Mouse (Mus musculus) lung, postnatal 25 days (tissue): ENCODE measurements at regions not wholly inside any gene's neighbourhood (a gene's known extent, or its start where the extent isn't known, plus 50 kb on each side); places are given as distances from the start of the nearest gene placed in this dataset.

Source experiments
- DNase-seq: peaks from one replicate; pipeline ENCODE4 v3.0.0; 2022; ENCODE audit warnings: low spot score

- no peak for DNase-seq
Observed at GRCm38 (mm10) chr1:177667041-177667791, 62.4 kb upstream of the 1700016C15Rik start.

GRCm38 (mm10) chr1:177670576-177670975 lies 59.0 kb upstream of the 1700016C15Rik start:
- no peak for DNase-seq

GRCm38 (mm10) chr1:177676657-177677056 lies 53.0 kb upstream of the 1700016C15Rik start:
- DNase-seq: no peak

- no peak for DNase-seq
Observed at GRCm38 (mm10) chr1:177678832-177679231, 50.8 kb upstream of the 1700016C15Rik start.
